Comparison of ENCODE assay signal across 8 mouse cellular contexts in the genomic region with DNA sequence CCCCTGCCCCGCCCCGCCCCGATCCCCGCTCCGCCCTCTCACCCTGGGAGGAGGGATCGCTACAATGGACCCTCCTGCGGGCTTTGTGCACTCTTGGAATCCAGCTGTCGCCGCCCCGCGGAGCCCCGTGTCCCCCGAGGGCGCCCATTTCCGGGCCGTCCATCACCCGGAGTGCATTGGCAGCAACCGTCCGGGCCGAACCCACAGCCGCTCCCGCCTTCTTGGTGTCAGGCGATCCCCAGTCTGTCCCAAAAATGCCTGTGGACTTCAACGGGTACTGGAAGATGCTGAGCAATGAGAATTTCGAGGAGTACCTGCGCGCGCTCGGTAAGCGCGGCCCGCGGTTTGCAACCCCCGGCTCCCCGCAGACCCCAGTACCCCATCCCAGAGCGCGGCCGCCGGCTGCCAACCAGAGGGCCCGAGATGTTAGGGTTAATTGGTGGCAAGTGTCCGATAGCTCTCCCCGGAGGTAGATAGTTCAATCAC. TPM values are rescaled to one million over a fixed set of nuclear protein-coding genes. Genes with fewer than 3 reads are reported as not detected.
DNase-seq lines count a peak whose midpoint lies in the region; ATAC-seq and TF ChIP-seq lines count a peak whose summit lies in the region.

No protein-coding gene starts in this region.

- peak overlapping the region; percentile 42; the same call in 1 of the 2 replicates for H3K9ac ChIP-seq in intestine, postnatal 0 days (ENCODE audit: low read depth, low read length)
- peak overlapping the region; percentile 67 for H3K9ac ChIP-seq in lung, embryonic 14.5 days

- H3K9me3 ChIP-seq in intestine, postnatal 0 days (ENCODE audit: control insufficient read depth), result no peaks in the 10 kb centered on the region
- no peaks in the 10 kb centered on the region for H3K9me3 ChIP-seq in lung, embryonic 14.5 days (ENCODE audit: low read depth, low read length)

- DNase-seq in NIH3T3 (ENCODE audit: low read depth), result peak; percentile 69
- peak; percentile 72 for DNase-seq in embryo, embryonic 10 days (ENCODE audit: low spot score)
- peak; percentile 70 to 75 for DNase-seq in heart, adult 18-20 months
- DNase-seq in lung, embryonic 14.5 days, result peak; percentile 87
- DNase-seq in ovary, adult 18-20 months (ENCODE audit: low spot score), result peak; percentile 41
- DNase-seq in frontal cortex, postnatal 25 days (ENCODE audit: low spot score in 2 of 2), result no peak

- H3K36me3 ChIP-seq in intestine, postnatal 0 days (ENCODE audit: control insufficient read depth, insufficient read depth), result no peaks in the 10 kb centered on the region
- 0 out of 2 replicates have a peak, but pooled peaks cover 5% of the 10 kb centered on the region for H3K36me3 ChIP-seq in lung, embryonic 14.5 days (ENCODE audit: insufficient read depth)

- TF ChIP-seq CTCF in intestine, postnatal 0 days (IDR thresholded peaks at IDR 0.05; ENCODE audit: low read depth), result no peak
- TF ChIP-seq CTCF in lung, embryonic 14.5 days (IDR thresholded peaks at IDR 0.05; ENCODE audit: low read depth), result no peak

- H3K4me1 ChIP-seq in intestine, postnatal 0 days (replicated peaks; ENCODE audit: control insufficient read depth, insufficient read depth, low read length), result peaks cover 12% of the 10 kb centered on the region
- peaks cover 22% of the 10 kb centered on the region for H3K4me1 ChIP-seq in lung, embryonic 14.5 days (ENCODE audit: insufficient read depth)

- H3K27me3 ChIP-seq in intestine, postnatal 0 days (replicated peaks; ENCODE audit: control insufficient read depth, insufficient read depth, low read length), result no peaks in the 10 kb centered on the region
- no peaks in the 10 kb centered on the region for H3K27me3 ChIP-seq in lung, embryonic 14.5 days (ENCODE audit: insufficient read depth, low read length)

- peak overlapping the region; percentile 57 for H3K4me3 ChIP-seq in intestine, postnatal 0 days (ENCODE audit: low read depth, low read length)
- H3K4me3 ChIP-seq in lung, embryonic 14.5 days (ENCODE audit: low read depth, low read length), result peak overlapping the region; percentile 62

- no peak overlapping the region for H3K27ac ChIP-seq in intestine, postnatal 0 days (ENCODE audit: low read depth, low read length)
- peak overlapping the region; percentile 76 for H3K27ac ChIP-seq in lung, embryonic 14.5 days (ENCODE audit: low read depth)

- WGBS in intestine, postnatal 0 days, result under 1% methylated on average over 39 of the region's 42 CpGs
- 1% methylated on average over 42 of the region's 42 CpGs for WGBS in lung, embryonic 14.5 days

- H3K4me2 ChIP-seq in intestine, postnatal 0 days (replicated peaks; ENCODE audit: low read depth), result peak overlapping the region; percentile 89
- H3K4me2 ChIP-seq in lung, embryonic 14.5 days, result peak overlapping the region; percentile 70

- ATAC-seq in intestine, postnatal 0 days, result peak; percentile 39; the same call in 1 of the 2 replicates
- ATAC-seq in lung, embryonic 14.5 days (ENCODE audit: insufficient read depth), result peak; percentile 80
- ATAC-seq in cerebellum, adult (ENCODE audit: insufficient number of reproducible peaks, low FRiP score, low TSS enrichment), result no peak

RNA-seq across cellular contexts. Expression of gene Rbp1, which starts 2.0 kb away (rescaled TPM):
- 1 to 10 TPM; 6.7 to 7.7 TPM for total RNA-seq in heart, adult 18-20 months (2021)
- polyA plus RNA-seq in intestine, postnatal 0 days (2015; fragmentation: Nextera tagmentation; extraction: Ambion mirVana), result 25.5 and 26.6 TPM in 2 replicates
- polyA plus RNA-seq in lung, embryonic 14.5 days (2014; fragmentation: Nextera tagmentation; extraction: Ambion mirVana), result 128 and 132 TPM in 2 replicates

Comparison
In these comparisons a context has a peak if more than half of its experiments do, and no peak if none do; other contexts are left out.
1. DNase-seq: peak in NIH3T3 (single experiment), embryo, embryonic 10 days (single experiment), heart, adult 18-20 months (2 of 2), lung, embryonic 14.5 days (single experiment) and ovary, adult 18-20 months (single experiment); none in frontal cortex, postnatal 25 days (0 of 2).